Mouse (Mus musculus): ENCODE measurements around the gene Olfr202. TPM values are rescaled to one million over a fixed set of nuclear protein-coding genes. Genes with fewer than 3 reads are reported as not detected.

The Olfr202 gene
- polyA plus RNA-seq, 1 experiment = not detected

DNA sequence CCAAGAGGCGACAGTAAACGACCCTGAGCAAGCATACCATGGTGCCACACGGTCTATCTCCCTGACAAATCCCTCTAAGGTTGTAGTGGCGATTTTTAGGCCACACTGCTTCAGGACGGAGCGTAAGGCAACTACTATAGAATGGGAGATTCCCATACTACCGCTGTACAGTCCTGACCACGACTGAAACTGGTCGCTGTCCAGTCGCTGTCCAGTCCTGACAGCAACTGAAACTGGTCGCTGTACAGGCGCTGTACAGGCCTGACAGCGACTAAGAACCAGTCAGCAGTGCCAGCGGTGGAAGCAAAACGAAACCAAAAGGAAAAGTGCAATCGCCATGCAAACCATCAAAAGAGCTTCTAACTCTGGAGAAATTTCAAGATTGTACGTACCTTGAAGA is 36.9 kb downstream of the Olfr202 start:
- H3K36me3 ChIP-seq (ENCODE audit: control insufficient read depth, insufficient read depth, low read length) = no peaks in the 10 kb centered on the region
- no peak for TF ChIP-seq CTCF (IDR thresholded peaks at IDR 0.05; ENCODE audit: extremely low read depth, insufficient read length, insufficient replicate concordance, low read depth, low read length)
- TF ChIP-seq POLR2A (IDR thresholded peaks at IDR 0.05; ENCODE audit: low read depth, low read length) = no peak
- H3K4me3 ChIP-seq (ENCODE audit: low read depth, low read length) = no peak overlapping the region
- H3K27me3 ChIP-seq (ENCODE audit: control insufficient read depth, insufficient read depth, low read length) = no peaks in the 10 kb centered on the region
- H3K27ac ChIP-seq (ENCODE audit: insufficient read depth, low read depth, low read length) = no peak overlapping the region
- no peaks in the 10 kb centered on the region for H3K4me1 ChIP-seq (ENCODE audit: control insufficient read depth, insufficient read depth, insufficient read length, low read length)
- 84% methylated on average over 17 of the region's 17 CpGs for WGBS

Other genes starting within 250 kb of the Olfr202 start
- not detected in 2 replicates for gene Olfr187, start 247.0 kb downstream of the Olfr202 start, polyA plus RNA-seq (2012; rRNA removed)
- not detected in 2 replicates for gene Olfr190, start 208.8 kb downstream of the Olfr202 start, polyA plus RNA-seq (2012; rRNA removed)
- not detected in 2 replicates for gene Olfr191, start 197.0 kb downstream of the Olfr202 start, polyA plus RNA-seq (2012; rRNA removed)
- not detected in 2 replicates for gene Olfr193, start 174.9 kb downstream of the Olfr202 start, polyA plus RNA-seq (2012; rRNA removed)
- gene Olfr194, start 165.7 kb downstream of the Olfr202 start, polyA plus RNA-seq (2012; rRNA removed) = not detected in 2 replicates
- gene Olfr195, start 139.7 kb downstream of the Olfr202 start, polyA plus RNA-seq (2012; rRNA removed) = not detected in 2 replicates
- not detected in 2 replicates for gene Olfr196, start 116.3 kb downstream of the Olfr202 start, polyA plus RNA-seq (2012; rRNA removed)
- not detected in 2 replicates for gene Olfr198, start 83.3 kb downstream of the Olfr202 start, polyA plus RNA-seq (2012; rRNA removed)
- gene Olfr199, start 67.0 kb downstream of the Olfr202 start, polyA plus RNA-seq (2012; rRNA removed) = not detected in 2 replicates
- not detected in 2 replicates for gene Olfr201, start 14.2 kb downstream of the Olfr202 start, polyA plus RNA-seq (2012; rRNA removed)
- not detected in 2 replicates for gene Olfr203, start 12.1 kb upstream of the Olfr202 start, polyA plus RNA-seq (2012; rRNA removed)
- not detected in 2 replicates for gene Olfr204, start 31.5 kb upstream of the Olfr202 start, polyA plus RNA-seq (2012; rRNA removed)
- gene Olfr205, start 44.3 kb upstream of the Olfr202 start, polyA plus RNA-seq (2012; rRNA removed) = not detected in 2 replicates
- gene Olfr206, start 62.5 kb upstream of the Olfr202 start, polyA plus RNA-seq (2012; rRNA removed) = not detected in 2 replicates
- not detected in 2 replicates for gene Olfr209, start 77.2 kb upstream of the Olfr202 start, polyA plus RNA-seq (2012; rRNA removed)
- not detected in 2 replicates for gene Gabrr3, start 120.5 kb upstream of the Olfr202 start, polyA plus RNA-seq (2012; rRNA removed)
- gene Riox2, start 185.0 kb upstream of the Olfr202 start, polyA plus RNA-seq (2012; rRNA removed) = 1.3 and 1.5 TPM in 2 replicates